24 mouse cellular contexts compared by ENCODE assay signal in the genomic region with DNA sequence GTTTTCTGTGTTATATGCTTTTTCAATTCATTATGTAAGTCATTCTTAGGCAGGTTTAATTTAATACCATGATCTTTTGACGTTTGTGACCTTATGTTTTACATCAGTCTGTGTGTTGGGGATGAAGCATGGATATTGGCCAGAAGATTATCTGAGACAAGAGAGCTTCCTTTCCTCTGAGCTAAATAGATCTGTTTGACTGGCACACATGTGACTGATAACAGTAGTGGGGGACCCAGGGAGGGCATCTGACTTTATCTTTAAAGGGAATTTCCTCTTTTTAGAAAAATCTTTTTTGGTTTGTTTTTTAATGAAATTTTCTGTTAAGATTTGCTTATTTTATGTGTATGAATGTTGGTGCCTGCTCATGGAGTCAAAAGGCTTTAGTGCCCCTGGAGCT.
"Had no signal": no experiment of that assay in that cellular context is flagged by ENCODE, and none has a peak within 500 bp of the region (broad histone marks: within the 10 kb centered on the region; RNA-seq: fewer than 3 reads in every experiment).

No protein-coding gene starts in this region.

- ATAC-seq: hindbrain, postnatal 0 days; intestine, embryonic 16.5 days; liver, embryonic 12.5 days had no signal

- DNase-seq: gastrocnemius, adult 2 months; gastrocnemius, postnatal 10 days; gastrocnemius, postnatal 25 days; heart, adult 18-20 months; heart, postnatal 10 days; heart, postnatal 4 days; kidney, adult 11 months; kidney, adult 2 months; kidney, adult 9 months; kidney, postnatal 14 days; kidney, postnatal 36 days; layer of hippocampus, adult 9-11 months; layer of hippocampus, postnatal 36 days; left cerebral cortex, postnatal 4 days had no signal

- H3K4me1 ChIP-seq: heart, embryonic 10.5 days; heart, embryonic 12.5 days; hindbrain, embryonic 10.5 days; hindbrain, embryonic 12.5 days; kidney, embryonic 15.5 days; limb, embryonic 13.5 days; limb, embryonic 15.5 days; liver, embryonic 12.5 days had no signal

- H3K9me3 ChIP-seq: heart, embryonic 10.5 days; heart, embryonic 12.5 days; hindbrain, embryonic 10.5 days; hindbrain, embryonic 12.5 days; kidney, embryonic 15.5 days; limb, embryonic 13.5 days; limb, embryonic 15.5 days; liver, embryonic 12.5 days had no signal

- H3K27me3 ChIP-seq: heart, embryonic 12.5 days; hindbrain, embryonic 12.5 days; kidney, embryonic 15.5 days; limb, embryonic 13.5 days; limb, embryonic 15.5 days; liver, embryonic 12.5 days had no signal

- H3K36me3 ChIP-seq: heart, embryonic 10.5 days; heart, embryonic 12.5 days; hindbrain, embryonic 10.5 days; hindbrain, embryonic 12.5 days; kidney, embryonic 15.5 days; limb, embryonic 13.5 days; limb, embryonic 15.5 days; liver, embryonic 12.5 days had no signal

- H3K4me3 ChIP-seq: gastrocnemius, adult 2 months; heart, embryonic 10.5 days; heart, embryonic 12.5 days; hindbrain, embryonic 10.5 days; hindbrain, embryonic 12.5 days; kidney, embryonic 15.5 days; limb, embryonic 13.5 days; limb, embryonic 15.5 days; liver, embryonic 12.5 days had no signal
